Mouse (Mus musculus): ENCODE measurements around the gene Hsd11b1. TPM values are rescaled to one million over a fixed set of nuclear protein-coding genes. Genes with fewer than 3 reads are reported as not detected.

The Hsd11b1 gene
- polyA plus RNA-seq, 1 experiment: not detected

- no peaks in the 10 kb centered on the region for H3K27me3 ChIP-seq (ENCODE audit: control insufficient read depth)
- no peak overlapping the region for H3K4me3 ChIP-seq (replicated peaks)
- no peaks in the 10 kb centered on the region for H3K36me3 ChIP-seq (ENCODE audit: control insufficient read depth)
- H3K9me3 ChIP-seq (ENCODE audit: control insufficient read depth, low read length): no peaks in the 10 kb centered on the region
- H3K4me1 ChIP-seq (ENCODE audit: control insufficient read depth): no peaks in the 10 kb centered on the region
- TF ChIP-seq TAL1 (IDR thresholded peaks at IDR 0.05; ENCODE audit: low read length): no peak
- TF ChIP-seq GATA1 (IDR thresholded peaks at IDR 0.05; ENCODE audit: low read length): no peak
Measured at GRCm38 (mm10) chr1:193284228-193284779, 20.4 kb upstream of the Hsd11b1 start.

DNA sequence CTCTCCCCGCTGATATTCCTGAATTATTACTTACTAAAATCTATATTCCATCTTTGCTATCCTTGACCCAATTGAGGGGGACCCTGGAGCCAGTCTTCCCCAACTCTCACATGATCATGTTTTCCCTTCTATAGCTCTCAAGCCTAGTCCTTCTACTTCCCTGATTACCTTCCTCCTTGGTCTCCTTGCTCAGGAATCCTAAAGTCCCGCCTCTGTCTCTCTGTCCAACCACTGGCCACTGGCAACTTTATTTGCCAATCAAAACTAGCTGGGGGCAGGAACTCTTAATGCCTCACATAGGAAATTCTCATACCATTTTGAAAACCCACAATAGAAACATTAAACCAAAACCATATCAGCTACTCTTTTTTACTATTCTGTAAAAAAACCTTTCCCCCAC is 17.5 kb upstream of the Hsd11b1 start:
- no peaks in the 10 kb centered on the region for H3K36me3 ChIP-seq (ENCODE audit: control insufficient read depth)
- no peaks in the 10 kb centered on the region for H3K27me3 ChIP-seq (ENCODE audit: control insufficient read depth)
- H3K4me3 ChIP-seq (replicated peaks): no peak overlapping the region
- no peaks in the 10 kb centered on the region for H3K9me3 ChIP-seq (ENCODE audit: control insufficient read depth, low read length)
- no peaks in the 10 kb centered on the region for H3K4me1 ChIP-seq (ENCODE audit: control insufficient read depth)
- TF ChIP-seq TAL1 (IDR thresholded peaks at IDR 0.05; ENCODE audit: low read length) (no peak), GATA1 (IDR thresholded peaks at IDR 0.05; ENCODE audit: low read length) (no peak)

DNA sequence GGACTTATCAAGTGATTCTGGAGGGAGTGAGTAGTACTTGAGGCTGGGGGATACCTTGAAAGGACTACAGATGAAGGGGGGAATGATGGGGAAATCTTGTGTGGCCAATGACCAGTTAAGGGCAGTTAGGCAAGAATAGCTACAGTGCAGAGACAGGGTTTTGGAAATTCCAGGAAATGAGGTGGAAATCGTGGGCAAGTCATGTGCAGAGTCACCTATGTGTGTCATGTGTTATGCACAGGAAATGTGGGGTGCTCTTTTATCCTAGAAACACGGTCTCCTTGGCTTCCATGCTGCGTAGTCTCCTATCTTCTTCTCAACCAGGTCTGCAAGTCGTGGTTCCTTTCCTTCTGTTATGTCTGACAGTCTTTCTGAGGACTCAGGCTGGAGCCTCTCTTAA is 15.6 kb upstream of the Hsd11b1 start:
- Histone ChIP-seq H3K9me3 (ENCODE audit: control insufficient read depth, low read length) (no peaks in the 10 kb centered on the region), H3K4me3 (replicated peaks) (no peak overlapping the region), H3K36me3 (ENCODE audit: control insufficient read depth) (no peaks in the 10 kb centered on the region), H3K27me3 (ENCODE audit: control insufficient read depth) (no peaks in the 10 kb centered on the region), H3K4me1 (ENCODE audit: control insufficient read depth) (no peaks in the 10 kb centered on the region)
- no peak for TF ChIP-seq GATA1 (IDR thresholded peaks at IDR 0.05; ENCODE audit: low read length)
- no peak for TF ChIP-seq TAL1 (IDR thresholded peaks at IDR 0.05; ENCODE audit: low read length)

DNA sequence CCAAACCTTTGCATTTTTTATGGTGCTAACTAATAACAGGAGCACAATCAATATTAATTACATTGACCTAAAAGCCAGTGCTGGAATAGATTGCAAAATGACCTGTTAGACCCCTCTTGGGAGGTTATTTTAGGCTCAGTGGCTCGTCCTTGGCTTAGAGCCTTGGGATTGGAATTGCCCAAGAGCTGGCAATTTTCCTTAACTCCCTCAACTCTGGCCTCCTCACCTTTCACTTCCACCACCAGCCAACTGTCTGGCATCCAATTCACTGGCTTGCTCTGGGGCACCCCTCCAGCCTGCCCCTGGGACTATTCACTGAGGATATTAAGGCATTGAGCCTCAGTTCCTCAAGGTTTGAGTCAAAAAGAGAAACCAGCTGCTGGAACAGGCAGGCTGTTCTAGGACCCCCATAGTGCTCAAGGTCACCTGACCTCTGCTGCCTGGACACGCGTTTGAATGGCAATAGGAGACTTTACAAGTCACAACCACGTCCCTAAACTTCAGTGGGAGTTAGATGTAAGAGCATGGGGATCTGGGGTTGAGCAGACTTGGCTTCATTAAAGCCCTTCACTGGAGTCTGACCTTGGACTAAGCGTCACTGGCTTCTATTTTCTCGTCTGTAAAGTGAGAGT is 14.7 kb upstream of the Hsd11b1 start:
- Histone ChIP-seq H3K9me3 (ENCODE audit: control insufficient read depth, low read length) (no peaks in the 10 kb centered on the region), H3K4me1 (ENCODE audit: control insufficient read depth) (no peaks in the 10 kb centered on the region)
- TF ChIP-seq GATA1 (IDR thresholded peaks at IDR 0.05; ENCODE audit: low read length) (no peak), TAL1 (IDR thresholded peaks at IDR 0.05; ENCODE audit: low read length) (no peak)

DNA sequence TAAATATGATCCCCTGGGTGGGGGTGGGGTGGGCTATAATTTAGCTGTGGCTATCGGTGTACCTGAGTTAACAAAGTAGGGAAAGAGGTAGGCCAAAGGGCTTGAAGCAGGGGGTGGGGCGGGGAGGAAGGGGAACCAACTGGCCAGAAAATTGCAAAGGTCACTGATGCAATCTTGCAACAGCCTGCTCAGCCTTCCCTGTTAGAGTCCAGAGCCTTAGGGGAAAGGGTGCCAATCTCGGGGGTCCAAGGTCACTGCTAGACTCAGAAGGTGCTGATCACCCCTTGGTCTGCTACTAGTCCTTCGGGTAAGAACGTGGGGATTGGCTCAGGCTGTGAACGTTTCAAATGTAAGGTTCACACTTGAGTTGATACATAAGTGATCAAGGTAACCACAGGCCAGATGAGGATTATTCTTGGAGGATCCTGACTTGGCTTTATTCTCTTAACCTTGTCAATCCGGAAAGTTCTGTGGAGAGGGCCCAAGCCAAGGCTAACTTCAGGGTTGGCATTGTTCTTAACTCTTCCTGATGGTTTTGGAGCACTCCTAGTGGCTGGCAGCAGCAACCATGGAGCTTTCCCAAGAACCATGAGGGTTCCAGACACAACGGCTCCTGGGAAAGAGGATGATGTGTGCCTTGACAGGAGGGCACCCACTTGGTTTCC is 10.7 kb upstream of the Hsd11b1 start:
- Histone ChIP-seq H3K36me3 (ENCODE audit: control insufficient read depth) (no peaks in the 10 kb centered on the region), H3K4me1 (ENCODE audit: control insufficient read depth) (no peaks in the 10 kb centered on the region), H3K27me3 (ENCODE audit: control insufficient read depth) (no peaks in the 10 kb centered on the region), H3K9me3 (ENCODE audit: control insufficient read depth, low read length) (no peaks in the 10 kb centered on the region), H3K4me3 (replicated peaks) (no peak overlapping the region)
- no peak for TF ChIP-seq GATA1 (IDR thresholded peaks at IDR 0.05; ENCODE audit: low read length)
- no peak for TF ChIP-seq TAL1 (IDR thresholded peaks at IDR 0.05; ENCODE audit: low read length)

More for the DNA sequence above, 14.7 kb upstream of the Hsd11b1 start:
- Histone ChIP-seq H3K36me3 (ENCODE audit: control insufficient read depth) (no peaks in the 10 kb centered on the region), H3K4me3 (replicated peaks) (no peak overlapping the region), H3K27me3 (ENCODE audit: control insufficient read depth) (no peaks in the 10 kb centered on the region)

DNA sequence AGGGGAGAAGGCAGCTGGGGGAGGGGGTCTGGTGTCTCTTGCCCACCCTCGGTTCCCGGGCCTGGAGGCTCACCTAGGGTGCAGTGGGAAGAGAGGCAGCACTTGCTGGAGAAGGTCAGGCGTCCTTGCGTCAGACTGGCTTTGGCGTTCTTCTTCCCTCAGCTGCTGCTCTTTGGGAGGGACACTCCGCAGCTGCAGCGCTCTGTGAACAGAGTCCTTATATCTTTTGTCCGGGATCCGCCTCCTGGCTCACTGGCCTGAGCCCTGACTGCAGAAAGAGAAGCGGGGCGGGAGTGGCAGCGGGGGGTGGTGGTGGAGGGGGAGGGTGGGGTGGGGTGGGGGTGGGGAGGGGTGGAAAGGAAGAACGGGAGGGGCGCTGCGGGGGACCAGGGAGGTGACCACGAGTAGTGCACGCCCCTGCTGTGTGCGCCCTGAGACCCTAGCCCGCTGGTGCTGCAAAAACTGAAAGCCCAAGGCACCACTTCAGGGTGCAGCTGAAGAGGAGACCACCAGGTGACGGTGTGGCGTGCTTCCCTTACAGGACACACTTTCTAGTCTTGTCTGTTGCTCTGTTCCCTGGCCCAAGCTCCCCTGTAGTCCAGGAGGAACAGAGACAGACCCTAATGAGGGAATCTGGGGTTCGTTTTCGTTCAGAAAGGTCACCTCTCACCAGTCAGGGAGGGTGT is 9.2 kb upstream of the Hsd11b1 start, which contains the start of gene G0s2:
TSS of gene G0s2 (minus strand) at position 302 of the 686 bp plus-strand sequence.
- Histone ChIP-seq H3K4me3 (replicated peaks) (peak within 1 kb of the TSS; percentile 57), H3K9me3 (ENCODE audit: control insufficient read depth, low read length) (no peaks in the 10 kb centered on the region)
- no peak for TF ChIP-seq GATA1 (IDR thresholded peaks at IDR 0.05; ENCODE audit: low read length)
- no peak for TF ChIP-seq TAL1 (IDR thresholded peaks at IDR 0.05; ENCODE audit: low read length)

GRCm38 (mm10) chr1:193272137-193272915 is 8.5 kb upstream of the Hsd11b1 start:
- Histone ChIP-seq H3K4me3 (replicated peaks) (peak overlapping the region; percentile 57), H3K9me3 (ENCODE audit: control insufficient read depth, low read length) (no peaks in the 10 kb centered on the region), H3K4me1 (ENCODE audit: control insufficient read depth) (no peaks in the 10 kb centered on the region), H3K36me3 (ENCODE audit: control insufficient read depth) (no peaks in the 10 kb centered on the region), H3K27me3 (ENCODE audit: control insufficient read depth) (no peaks in the 10 kb centered on the region)
- TF ChIP-seq TAL1 (IDR thresholded peaks at IDR 0.05; ENCODE audit: low read length): no peak
- no peak for TF ChIP-seq GATA1 (IDR thresholded peaks at IDR 0.05; ENCODE audit: low read length)

More for the DNA sequence above, 9.2 kb upstream of the Hsd11b1 start, which contains the start of gene G0s2:
- Histone ChIP-seq H3K27me3 (ENCODE audit: control insufficient read depth) (no peaks in the 10 kb centered on the region), H3K36me3 (ENCODE audit: control insufficient read depth) (no peaks in the 10 kb centered on the region), H3K4me1 (ENCODE audit: control insufficient read depth) (no peaks in the 10 kb centered on the region)

DNA sequence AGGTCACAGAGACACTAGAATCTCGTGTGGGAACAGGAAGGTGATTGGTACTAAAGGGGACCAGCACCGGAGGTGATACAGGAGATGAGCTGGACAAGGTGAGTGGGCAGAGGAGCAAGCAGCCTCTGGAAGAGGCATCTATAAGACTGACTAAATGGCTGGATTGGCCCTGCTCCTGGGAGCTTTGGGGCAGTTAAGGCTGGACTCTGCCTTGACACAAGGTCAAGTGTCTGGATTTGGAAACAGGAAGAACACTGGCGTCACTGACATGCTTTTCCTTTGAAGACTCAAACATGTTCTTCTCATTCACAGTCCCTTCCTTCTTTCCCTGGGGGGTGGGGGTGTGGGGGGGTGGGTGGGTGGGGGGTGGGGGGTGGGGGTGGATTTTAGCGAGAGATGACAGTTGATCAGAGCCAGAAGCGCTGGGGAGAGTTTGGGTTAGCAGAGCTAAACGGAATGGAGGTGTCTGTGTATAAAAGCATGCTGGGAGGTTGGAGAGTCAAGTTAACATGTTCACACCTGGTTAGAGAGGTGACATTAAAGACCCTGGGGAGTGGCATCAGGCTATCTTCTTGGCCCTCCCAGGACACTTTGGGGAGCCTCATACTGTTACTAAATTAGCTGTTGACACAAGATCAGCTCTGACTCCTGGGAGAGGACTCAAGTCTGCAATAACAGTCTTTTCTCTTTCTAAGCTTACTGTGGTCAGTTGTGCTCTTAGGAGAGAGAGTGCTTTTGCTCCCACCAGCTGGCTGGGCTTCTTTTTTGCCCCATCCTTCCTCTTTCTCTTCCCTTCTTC is 7.3 kb upstream of the Hsd11b1 start:
- no peak overlapping the region for H3K4me3 ChIP-seq (replicated peaks)
- H3K27me3 ChIP-seq (ENCODE audit: control insufficient read depth): no peaks in the 10 kb centered on the region
- no peak for TF ChIP-seq GATA1 (IDR thresholded peaks at IDR 0.05; ENCODE audit: low read length)
- no peak for TF ChIP-seq TAL1 (IDR thresholded peaks at IDR 0.05; ENCODE audit: low read length)
- no peaks in the 10 kb centered on the region for H3K4me1 ChIP-seq (ENCODE audit: control insufficient read depth)
- no peaks in the 10 kb centered on the region for H3K36me3 ChIP-seq (ENCODE audit: control insufficient read depth)
- H3K9me3 ChIP-seq (ENCODE audit: control insufficient read depth, low read length): no peaks in the 10 kb centered on the region
